Mouse (Mus musculus) common myeloid progenitor, adult 5-6 weeks (primary cell): Measurements from ENCODE around the gene Il15ra. TPM values are rescaled to one million over a fixed set of nuclear protein-coding genes. Genes with fewer than 3 reads are reported as not detected.

Source experiments
- ATAC-seq: replicated peaks from 2 replicates; pipeline ENCODE4 v1.8.0; 2016; ENCODE audit warnings: low read depth, mild to moderate bottlenecking, moderate TSS enrichment, inconsistent platforms; ENCODE audit not compliant: poor library complexity, severe bottlenecking
- total RNA-seq: library from RNA; stranded (forward); fragments of 200-1000, 187-1606 nt; gene quantifications from 2 replicates; pipeline ENCODE4 v1.2.3, GENCODE M21; 2017

The Il15ra gene
- total RNA-seq, 1 experiment from 2014 or later: 7.6 TPM

DNA sequence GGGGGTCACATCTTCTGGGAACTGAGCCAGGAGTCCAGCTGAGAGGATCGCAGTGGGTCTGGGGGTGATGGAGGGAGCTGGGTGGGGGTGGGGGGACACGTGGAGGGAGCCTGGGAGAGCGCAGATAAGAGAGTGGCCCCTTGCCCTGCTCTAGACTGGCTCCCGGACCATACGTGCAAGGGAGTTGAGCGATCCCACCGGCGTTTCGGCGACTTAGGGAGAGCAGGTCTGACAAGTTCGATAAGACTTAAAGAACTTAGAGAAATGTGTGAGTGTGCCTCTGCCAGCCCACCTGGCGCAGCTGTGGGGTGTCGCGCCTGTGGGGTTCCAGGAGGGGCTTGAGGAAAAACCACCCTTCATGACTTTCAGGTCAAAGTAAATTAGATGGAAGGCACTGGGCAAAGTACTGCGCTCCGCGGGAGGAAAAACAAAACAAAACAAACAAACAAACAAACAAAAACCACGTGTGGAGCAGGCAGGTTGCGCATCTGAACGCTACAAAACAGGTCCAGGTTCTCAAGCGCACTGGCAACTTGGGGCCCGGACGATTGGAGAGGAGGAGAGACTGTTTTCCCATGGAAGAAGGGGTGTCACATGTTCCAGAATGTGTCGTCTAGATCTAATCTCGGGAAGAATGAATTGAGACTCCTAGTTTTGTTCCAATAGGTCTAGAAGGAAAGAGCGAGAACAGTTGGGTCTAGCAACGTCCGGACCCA lies 1.1 kb downstream of the Il15ra start:
- peak; percentile 3; the same call in 1 of the 2 replicates for ATAC-seq

- ATAC-seq: no peak
Measured at GRCm38 (mm10) chr2:11706746-11707065, 1.6 kb downstream of the Il15ra start.

DNA sequence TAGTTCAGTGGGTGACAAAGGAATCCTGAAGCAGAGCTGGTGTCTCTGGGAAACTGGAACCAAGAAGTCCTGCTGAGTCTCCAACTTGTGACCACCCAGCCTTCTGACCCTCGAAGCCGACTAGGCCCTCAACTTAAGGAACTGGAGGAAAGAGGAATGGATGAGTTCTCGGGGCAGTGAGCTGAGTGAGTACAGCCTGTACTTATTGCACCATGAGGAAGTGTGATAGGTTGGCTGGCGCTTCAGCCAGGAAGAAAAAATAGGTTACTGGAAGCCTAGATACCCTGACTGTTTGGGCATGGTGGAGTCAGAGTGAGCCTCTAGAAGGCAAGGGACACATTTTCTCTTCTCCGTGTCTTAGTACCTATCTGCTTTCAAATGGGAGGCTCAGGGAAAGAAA lies 3.4 kb downstream of the Il15ra start:
- peak; percentile 27 for ATAC-seq

DNA sequence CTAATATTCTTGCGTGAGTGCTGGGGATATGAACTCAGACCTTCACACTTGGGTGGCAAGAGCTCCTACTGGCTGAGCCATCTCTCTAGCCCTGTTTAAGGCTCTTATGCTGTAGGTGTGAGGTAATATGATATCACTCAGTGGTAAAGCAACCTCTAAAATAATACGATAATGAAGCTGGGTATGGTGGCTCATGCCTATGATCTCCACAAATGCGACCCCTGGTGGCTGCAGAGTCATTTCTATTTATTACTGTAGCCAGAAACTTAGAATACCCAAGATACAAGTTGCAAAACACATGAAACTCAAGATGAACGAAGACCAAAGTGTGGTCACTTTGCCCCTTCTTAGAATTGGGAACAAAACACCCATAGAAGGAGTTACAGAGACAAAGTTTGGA lies 5.0 kb downstream of the Il15ra start:
- peak; percentile 33; the same call in 1 of the 2 replicates for ATAC-seq

DNA sequence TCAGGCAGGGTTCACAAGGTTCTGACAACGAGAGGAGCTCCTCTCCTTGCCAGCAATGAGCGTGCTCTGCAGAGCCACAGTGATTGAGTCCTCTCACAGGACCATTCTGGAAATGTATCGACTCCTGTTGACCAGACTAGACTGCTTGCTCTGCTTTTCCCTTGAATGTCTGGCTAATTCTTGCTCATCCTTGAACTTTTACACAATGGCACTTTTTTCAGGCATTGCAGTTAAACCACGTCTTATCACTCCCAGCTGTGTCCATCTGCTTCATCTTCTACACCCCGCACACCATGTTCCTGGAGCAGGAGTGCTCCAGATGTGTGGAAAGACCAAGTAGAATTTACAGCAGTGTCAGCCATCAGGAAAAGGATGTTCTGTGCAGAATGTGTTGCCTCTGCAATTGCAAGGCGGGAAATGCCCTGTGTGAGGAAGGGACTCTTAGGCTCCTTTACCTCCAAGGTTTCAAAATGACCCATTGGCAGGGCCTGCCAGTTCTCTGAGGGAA lies 7.4 kb downstream of the Il15ra start:
- no peak for ATAC-seq

GRCm38 (mm10) chr2:11713021-11713420 lies 7.9 kb downstream of the Il15ra start:
- ATAC-seq: no peak

GRCm38 (mm10) chr2:11714535-11714934 lies 9.4 kb downstream of the Il15ra start:
- no peak for ATAC-seq

- ATAC-seq: no peak
Measured at GRCm38 (mm10) chr2:11718573-11718972, 13.5 kb downstream of the Il15ra start.

GRCm38 (mm10) chr2:11722564-11722963 lies 17.5 kb downstream of the Il15ra start:
- no peak for ATAC-seq

GRCm38 (mm10) chr2:11727574-11727973 lies 22.5 kb downstream of the Il15ra start:
- no peak for ATAC-seq

DNA sequence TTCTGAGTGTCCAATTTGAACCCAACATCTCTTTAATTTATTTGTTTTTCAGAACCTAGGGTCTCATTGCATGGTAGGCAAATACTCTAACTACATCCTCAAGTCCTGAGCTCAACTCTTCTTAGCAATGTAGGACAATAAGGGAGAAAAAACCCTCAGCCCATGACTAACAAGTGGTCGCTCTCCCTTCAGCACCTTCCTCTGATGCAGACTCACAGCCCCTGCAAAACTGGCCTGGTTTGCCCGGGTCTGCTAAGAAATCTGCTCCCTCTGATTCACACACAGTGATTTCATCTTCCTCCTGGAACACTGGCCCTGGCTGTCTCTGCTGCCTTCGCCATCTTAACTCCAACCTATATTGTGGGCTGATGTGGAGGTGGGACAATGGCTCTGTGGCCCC lies 24.0 kb downstream of the Il15ra start:
- ATAC-seq: no peak

GRCm38 (mm10) chr2:11732978-11733377 lies 27.9 kb downstream of the Il15ra start:
- no peak for ATAC-seq

DNA sequence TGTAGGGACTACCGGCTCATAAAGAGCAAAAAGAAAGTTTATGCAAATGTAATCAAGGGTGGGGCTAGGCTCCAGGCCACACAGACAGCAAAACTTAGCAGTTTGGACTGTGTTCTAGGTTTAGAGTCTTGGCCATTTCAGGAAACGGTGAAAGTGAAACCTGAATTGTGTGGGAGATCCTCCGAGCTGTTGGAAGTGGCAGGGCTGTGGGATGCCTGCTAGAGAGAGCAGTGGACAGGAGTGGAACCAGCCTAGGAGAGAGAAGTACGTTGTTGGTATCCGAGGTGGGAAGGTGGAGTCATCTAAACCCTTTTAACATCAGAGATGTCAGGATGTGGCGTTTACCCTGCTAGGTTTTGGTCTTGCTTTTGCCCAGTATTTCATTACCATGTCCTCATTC lies 30.8 kb downstream of the Il15ra start:
- ATAC-seq: no peak

DNA sequence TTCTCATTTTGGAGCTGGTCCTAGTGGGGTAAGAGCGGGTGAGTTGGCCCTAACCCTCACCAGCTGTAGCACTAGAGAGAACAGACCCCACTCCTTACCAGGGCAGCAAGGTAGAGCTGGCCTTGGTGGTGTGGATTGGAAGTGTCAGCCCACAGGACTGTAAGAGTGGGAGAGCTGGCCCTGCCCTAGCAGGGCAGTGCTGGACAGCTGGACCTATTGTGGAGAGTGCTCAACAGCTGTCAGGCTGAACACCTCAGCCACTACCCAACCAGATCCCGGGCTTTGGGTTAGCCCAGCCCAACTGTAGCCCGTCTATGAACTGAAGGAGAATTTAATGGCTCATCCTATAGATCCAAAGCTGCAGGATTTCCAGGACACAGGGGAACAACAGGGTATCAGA lies 33.7 kb downstream of the Il15ra start:
- ATAC-seq: no peak

GRCm38 (mm10) chr2:11739516-11740051 lies 34.5 kb downstream of the Il15ra start:
- ATAC-seq: peak; percentile 97

- no peak for ATAC-seq
Measured at GRCm38 (mm10) chr2:11762541-11762940, 57.5 kb downstream of the Il15ra start.

DNA sequence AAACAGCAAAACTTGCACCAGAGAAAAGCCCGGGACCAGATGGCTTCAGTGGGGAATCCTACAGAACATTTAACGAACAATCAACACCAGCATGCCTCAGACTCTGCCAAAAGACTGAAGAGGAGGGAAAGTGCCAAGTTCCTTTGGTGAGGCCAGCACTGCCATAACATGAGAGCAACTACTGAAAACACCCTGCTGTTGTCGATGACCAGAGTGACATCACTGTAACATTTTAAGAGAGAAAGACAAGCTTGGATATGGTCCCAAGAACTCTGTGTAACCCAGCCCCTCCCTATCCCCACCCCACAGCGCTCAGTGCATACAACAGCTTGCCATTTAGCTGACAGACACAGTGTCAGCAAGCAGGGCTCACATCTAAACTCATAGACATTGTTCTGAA lies 60.6 kb downstream of the Il15ra start:
- no peak for ATAC-seq

DNA sequence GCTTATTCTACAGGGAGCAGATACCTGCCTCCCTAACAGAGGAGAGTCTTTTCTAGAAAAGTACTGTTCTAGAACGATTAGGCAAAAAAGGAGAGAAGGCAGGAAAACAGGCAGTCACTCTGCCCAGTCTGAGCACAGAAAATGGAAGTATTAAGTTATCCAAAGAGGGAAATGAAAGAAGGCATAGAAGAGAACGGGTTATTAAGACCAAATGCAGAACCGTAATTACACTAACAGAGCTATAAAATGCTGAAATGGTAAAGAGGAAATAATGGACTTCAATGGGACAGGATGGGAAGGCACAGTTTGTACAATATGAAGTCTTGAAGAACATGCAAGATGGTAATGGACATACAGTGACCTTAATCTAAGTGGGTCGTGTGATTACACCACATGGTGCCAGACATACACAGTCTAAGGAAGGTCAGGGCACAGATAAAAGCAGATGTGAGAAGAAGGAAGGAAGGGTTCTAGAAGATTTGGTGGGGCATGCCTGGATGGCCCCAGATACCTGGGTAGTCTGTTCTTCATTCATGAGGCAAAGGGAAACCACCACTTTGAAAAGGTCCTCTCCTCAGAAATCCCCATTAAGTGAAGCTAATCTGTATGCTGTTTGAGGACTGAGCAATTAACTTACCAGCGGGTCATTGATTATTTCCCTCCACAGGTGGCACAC lies 61.5 kb downstream of the Il15ra start:
- 0 out of 2 replicates have a peak, but pooled peaks have one; percentile 27 for ATAC-seq

- no peak for ATAC-seq
Measured at GRCm38 (mm10) chr2:11767161-11767545, 62.1 kb downstream of the Il15ra start.

DNA sequence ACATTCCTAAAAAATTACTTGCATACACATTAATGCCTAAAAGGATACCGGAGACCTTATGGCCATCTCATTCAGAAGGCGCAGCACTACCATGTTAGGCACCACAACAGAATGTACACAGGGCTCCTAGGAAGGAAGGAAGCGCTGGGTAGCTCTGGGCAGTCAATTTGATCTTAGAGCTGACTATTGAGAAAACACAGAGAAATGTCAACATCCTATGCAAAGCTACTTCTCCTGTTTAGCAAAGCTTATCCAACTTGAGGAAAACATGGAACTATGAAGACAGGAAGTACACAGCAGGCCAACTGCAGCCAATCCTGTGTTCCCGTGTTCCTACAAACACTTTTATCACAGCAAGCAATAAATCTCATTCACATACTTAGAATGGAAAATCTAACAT lies 66.6 kb downstream of the Il15ra start:
- no peak for ATAC-seq

DNA sequence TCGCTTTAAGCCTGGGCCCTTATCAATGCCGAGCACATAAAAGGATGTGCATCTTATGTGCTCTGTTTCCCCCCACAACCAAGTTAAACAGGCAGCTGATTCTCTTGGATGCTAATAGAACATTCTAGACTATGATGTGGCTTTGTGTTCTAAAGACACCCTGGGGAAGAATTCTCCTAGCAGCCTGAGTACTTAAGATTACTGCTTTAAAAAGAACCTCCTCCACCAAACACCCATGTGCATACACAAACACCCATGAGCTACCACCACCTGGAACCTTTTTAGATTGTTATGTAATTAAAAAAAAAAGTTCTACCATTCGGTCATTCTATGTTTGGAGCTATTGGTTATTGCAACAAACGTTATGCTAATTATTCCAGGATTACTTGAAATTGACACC lies 67.3 kb downstream of the Il15ra start:
- no peak for ATAC-seq
